Mouse (Mus musculus) Muller cell, postnatal 12 days (primary cell): ENCODE measurements at regions not wholly inside any gene's neighbourhood (a gene's known extent, or its start where the extent isn't known, plus 50 kb on each side); places are given as distances from the start of the nearest gene placed in this dataset.
A peak's percentile ranks its signal among the peaks of the same experiment; 100 is the strongest.

Experiments used
- DNase-seq: peaks from one replicate; pipeline ENCODE4 v3.0.0-alpha.2; 2015; ENCODE audit errors: inconsistent ontology term

DNA sequence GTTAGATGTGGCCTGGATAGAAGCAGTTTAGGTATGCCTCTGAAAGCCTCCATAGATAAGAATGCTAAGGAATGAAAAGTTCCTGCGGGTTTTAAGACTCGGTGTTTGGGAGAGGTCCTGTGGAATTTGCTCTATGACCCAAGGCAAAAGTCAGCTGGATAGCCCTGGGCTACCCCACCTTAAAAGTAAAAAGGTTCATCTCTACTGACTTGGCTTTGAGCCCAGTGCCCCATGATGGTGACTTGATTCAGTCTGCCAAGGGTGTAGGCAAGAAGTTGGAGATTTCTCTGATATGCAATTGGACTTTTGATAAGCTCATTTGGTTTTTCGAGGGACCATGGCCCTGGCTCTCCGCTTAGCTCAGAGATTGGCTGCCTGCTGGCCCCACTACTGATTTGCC, 78.8 kb upstream of the Herc3 start:
- DNase-seq = no peak

DNA sequence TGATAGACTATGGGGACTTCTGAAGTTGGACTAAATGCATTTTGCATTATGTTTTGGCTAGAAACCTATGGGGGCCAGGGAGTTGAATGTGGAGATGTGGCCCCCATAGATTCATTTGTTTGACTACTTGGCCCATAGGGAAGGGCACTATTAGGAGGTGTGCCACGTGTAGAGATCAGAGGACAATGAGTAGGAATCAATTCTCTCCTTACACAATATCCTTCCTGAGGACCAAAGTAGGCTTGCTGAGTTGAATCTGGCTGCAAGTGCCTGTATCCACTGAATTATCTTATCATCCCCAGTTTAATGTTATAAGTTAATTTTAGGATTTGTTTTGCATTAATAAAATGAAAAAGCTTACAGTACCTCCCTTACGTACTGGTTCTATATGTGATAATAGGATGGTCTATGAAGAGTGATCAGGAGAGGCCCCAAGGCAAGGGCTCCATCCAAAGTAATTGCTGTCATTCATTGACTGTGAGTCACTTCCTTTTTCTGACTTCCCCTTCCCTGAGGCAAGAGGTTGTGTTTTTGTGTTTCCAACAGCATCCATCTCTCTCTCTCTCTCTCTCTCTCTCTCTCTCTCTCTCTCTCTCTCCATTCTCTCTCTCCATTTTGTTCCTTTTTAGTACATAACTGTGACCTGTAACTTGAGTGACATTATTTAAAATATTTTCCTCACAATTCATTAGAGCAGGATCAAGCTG, 74.8 kb upstream of the Herc3 start:
- DNase-seq = no peak

DNA sequence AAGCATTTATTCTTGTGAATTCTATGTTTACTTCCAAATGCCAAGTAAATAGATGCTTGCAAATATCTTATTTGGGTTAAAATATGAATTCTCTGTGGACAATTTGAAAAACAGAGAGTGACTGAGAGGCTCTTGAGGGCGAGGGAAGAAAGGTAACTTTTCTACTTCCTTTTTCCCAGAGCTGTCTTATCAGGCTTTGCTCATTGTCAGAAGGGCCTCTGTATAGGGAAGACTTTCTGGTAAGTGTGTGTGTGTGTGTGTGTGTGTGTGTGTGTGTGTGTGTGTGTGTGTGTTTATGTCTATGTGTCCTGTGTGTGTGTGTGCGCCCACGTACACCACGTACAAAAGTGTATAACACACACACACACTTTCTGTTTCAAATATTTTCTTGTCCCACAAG, 73.9 kb upstream of the Herc3 start:
- DNase-seq = no peak

GRCm38 (mm10) chr6:58770654-58771218, 60.5 kb upstream of the Herc3 start:
- DNase-seq = peak; percentile 53

- peak; percentile 47 for DNase-seq
Observed at GRCm38 (mm10) chr6:58772014-58772413, 59.3 kb upstream of the Herc3 start.
